Mouse (Mus musculus) heart, postnatal 0 days (tissue): Measurements from ENCODE around the gene Zfp710. TPM values are rescaled to one million over a fixed set of nuclear protein-coding genes. Genes with fewer than 3 reads are reported as not detected.

Source experiments
- ATAC-seq: fragments of 200-750 bp; cut with Nextera tagmentation; 2 replicates; pipeline ENCODE4 v1.8.0; 2017; ENCODE audit warnings: low read depth, moderate number of reproducible peaks, moderate library complexity; ENCODE audit not compliant: insufficient read depth
- DNase-seq: peaks from one replicate; pipeline ENCODE4 v3.0.0-alpha.2; 2016; ENCODE audit warnings: low spot score
- H3K27ac ChIP-seq: fragments of 300-500 bp; sonication (generic); 2 replicates; pipeline ENCODE4 v1.5.1; 2014; ENCODE audit warnings: low read depth, mild to moderate bottlenecking
- H3K27me3 ChIP-seq: fragments of 300-500 bp; sonication (generic); 2 replicates; pipeline ENCODE4 v1.6.1; 2014; ENCODE audit warnings: low read length, mixed read lengths; ENCODE audit not compliant: control insufficient read depth, insufficient read depth
- H3K36me3 ChIP-seq: fragments of 300-500 bp; sonication (generic); replicated peaks from 2 replicates; pipeline ENCODE4 v1.6.1; 2014; ENCODE audit warnings: low read length, mixed read lengths; ENCODE audit not compliant: control insufficient read depth, insufficient read depth
- H3K4me1 ChIP-seq: fragments of 300-500 bp; sonication (generic); 2 replicates; pipeline ENCODE4 v1.6.1; 2014; ENCODE audit warnings: antibody characterized with exemption; ENCODE audit not compliant: control insufficient read depth, insufficient read depth
- H3K4me2 ChIP-seq: fragments of 300-500 bp; sonication (generic); 2 replicates; pipeline ENCODE4 v1.6.1; 2014; ENCODE audit warnings: low read depth, mild to moderate bottlenecking, low read length, moderate library complexity
- H3K4me3 ChIP-seq: fragments of 300-500 bp; sonication (generic); 2 replicates; pipeline ENCODE4 v1.5.1; 2014; ENCODE audit warnings: low read depth, low read length
- H3K9ac ChIP-seq: fragments of 300-500 bp; sonication (generic); replicated peaks from 2 replicates; pipeline ENCODE4 v1.6.1; 2014; ENCODE audit warnings: low read depth, low read length, mixed read lengths
- H3K9me3 ChIP-seq: fragments of 300-500 bp; sonication (generic); replicated peaks from 2 replicates; pipeline ENCODE4 v1.6.1; 2016; ENCODE audit warnings: low read length; ENCODE audit not compliant: control insufficient read depth
- CTCF ChIP-seq: IDR thresholded peaks from 2 replicates; pipeline ENCODE4 v1.5.1; 2016; ENCODE audit warnings: antibody characterized with exemption, control low read depth, low read depth
- EP300 ChIP-seq: IDR thresholded peaks from 2 replicates; pipeline ENCODE4 v1.6.1; 2016; ENCODE audit warnings: antibody characterized with exemption, low read depth
- WGBS: fragments of 180-500 bp; shearing (Covaris S2); extraction: QIAGEN DNeasy Blood & Tissue Kit; methylation state at CpG from one replicate; pipeline ENCODE4 v1.1.7; 2014; 5-methylcytosine and 5-hydroxymethylcytosine counted together
- polyA plus RNA-seq: library from polyadenylated mRNA; unstranded; fragments of >200 nt; fragmentation: Nextera tagmentation; extraction: Ambion mirVana; gene quantifications from 2 replicates; pipeline ENCODE4 v1.2.1, GENCODE M21; 2015
- total RNA-seq: library from RNA; depleted of rRNA; stranded (reverse); fragments of >200 nt; gene quantifications from 2 replicates; pipeline ENCODE4 v1.2.3, GENCODE M21; 2014; ENCODE audit warnings: low replicate concordance

Gene Zfp710
- total and polyA plus RNA-seq, 2 experiments from 2014 or later, result 7.5 to 29.7 TPM

DNA sequence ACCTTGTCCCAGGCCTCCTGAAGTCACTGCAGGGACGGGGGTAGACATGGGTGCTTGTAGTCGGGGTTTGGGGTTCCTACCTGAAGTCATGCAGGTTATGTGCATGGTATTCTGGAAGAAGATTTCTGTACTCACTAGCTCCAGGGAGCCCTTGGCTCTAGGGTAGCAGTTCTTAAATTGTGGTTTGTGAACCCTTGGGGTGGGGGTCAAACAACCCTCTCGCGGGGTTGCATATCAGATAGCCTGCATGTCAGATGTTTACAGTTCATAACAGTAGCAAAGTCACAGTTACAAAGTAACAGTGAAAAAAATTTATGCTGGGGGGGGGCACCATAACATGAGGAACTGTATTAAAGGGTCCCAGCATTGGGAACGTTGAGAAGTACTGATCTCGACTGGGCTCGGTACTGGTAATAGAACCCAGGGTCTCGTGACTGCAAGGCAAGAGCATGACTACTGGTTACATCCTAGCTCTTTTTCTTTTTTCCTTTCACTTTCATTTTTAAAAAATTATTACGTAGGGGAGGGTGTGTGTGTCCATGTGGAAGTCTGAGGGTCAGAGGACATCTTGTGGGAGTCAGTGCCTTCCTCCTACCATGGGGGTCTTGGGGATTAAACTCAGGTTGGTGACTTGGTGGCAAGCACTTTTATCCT is 8.6 kb downstream of the Zfp710 start:
- no peak overlapping the region for H3K4me3 ChIP-seq
- peaks cover 58% of the 10 kb centered on the region for H3K4me1 ChIP-seq
- TF ChIP-seq CTCF (no peak), EP300 (no peak)
- 0 out of 2 replicates have a peak overlapping the region, but pooled peaks have one; percentile 6 for H3K27ac ChIP-seq
- no peak for DNase-seq
- no peak overlapping the region for H3K9ac ChIP-seq
- 75% methylated on average over 9 of the region's 9 CpGs for WGBS
- no peaks in the 10 kb centered on the region for H3K27me3 ChIP-seq
- ATAC-seq, result no peak
- peak overlapping the region; percentile 46 for H3K4me2 ChIP-seq
- no peaks in the 10 kb centered on the region for H3K9me3 ChIP-seq
- H3K36me3 ChIP-seq, result no peaks in the 10 kb centered on the region

DNA sequence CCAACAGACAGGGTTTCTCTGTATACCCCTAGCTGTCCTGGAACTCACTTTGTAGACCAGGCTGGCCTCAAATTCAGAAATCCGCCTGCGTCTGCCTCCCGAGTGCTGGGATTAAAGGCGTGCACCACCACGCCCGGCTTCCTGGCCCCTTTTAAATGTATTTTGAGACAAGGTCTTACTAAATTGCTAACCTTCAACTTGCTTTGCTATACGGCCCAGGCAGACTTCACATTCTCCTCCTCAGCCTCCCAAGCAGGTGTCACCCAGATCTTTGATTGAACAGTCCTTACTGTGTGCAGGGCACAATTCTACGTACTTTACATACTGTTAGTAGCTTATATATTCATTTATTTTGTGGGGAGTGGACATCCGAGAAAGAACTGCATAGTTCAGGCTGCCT is 9.2 kb downstream of the Zfp710 start:
- no peak for ATAC-seq
- H3K4me1 ChIP-seq, result peaks cover 52% of the 10 kb centered on the region

GRCm38 (mm10) chr7:80035086-80035485 is 10.5 kb downstream of the Zfp710 start:
- Histone ChIP-seq H3K4me3 (no peak overlapping the region), H3K9me3 (no peaks in the 10 kb centered on the region), H3K9ac (no peak overlapping the region), H3K4me1 (peaks cover 45% of the 10 kb centered on the region), H3K27me3 (no peaks in the 10 kb centered on the region), H3K4me2 (no peak overlapping the region), H3K27ac (peak overlapping the region; percentile 70), H3K36me3 (no peaks in the 10 kb centered on the region)
- no peak for ATAC-seq
- TF ChIP-seq CTCF, result no peak
- no peak for TF ChIP-seq EP300
- no peak for DNase-seq
- WGBS, result 61% methylated on average over 6 of the region's 6 CpGs

More for the DNA sequence above, 9.2 kb downstream of the Zfp710 start:
- no peak overlapping the region for H3K4me3 ChIP-seq
- H3K36me3 ChIP-seq, result no peaks in the 10 kb centered on the region
- no peaks in the 10 kb centered on the region for H3K9me3 ChIP-seq
- 85% methylated on average over 9 of the region's 9 CpGs for WGBS
- no peak overlapping the region for H3K27ac ChIP-seq
- no peak overlapping the region for H3K9ac ChIP-seq
- H3K4me2 ChIP-seq, result no peak overlapping the region; the same call in 1 of the 2 replicates
- DNase-seq, result no peak
- H3K27me3 ChIP-seq, result no peaks in the 10 kb centered on the region
- TF ChIP-seq CTCF (no peak), EP300 (no peak)

GRCm38 (mm10) chr7:80035748-80036147 is 11.1 kb downstream of the Zfp710 start:
- Histone ChIP-seq H3K36me3 (no peaks in the 10 kb centered on the region), H3K4me1 (peaks cover 45% of the 10 kb centered on the region), H3K27me3 (no peaks in the 10 kb centered on the region), H3K4me2 (no peak overlapping the region), H3K9ac (no peak overlapping the region), H3K9me3 (no peaks in the 10 kb centered on the region), H3K27ac (peak overlapping the region; percentile 70), H3K4me3 (no peak overlapping the region)
- DNase-seq, result peak; percentile 51
- no peak for TF ChIP-seq EP300
- no peak for TF ChIP-seq CTCF
- WGBS, result 12% methylated on average over 4 of the region's 4 CpGs
- peak; percentile 66 for ATAC-seq

DNA sequence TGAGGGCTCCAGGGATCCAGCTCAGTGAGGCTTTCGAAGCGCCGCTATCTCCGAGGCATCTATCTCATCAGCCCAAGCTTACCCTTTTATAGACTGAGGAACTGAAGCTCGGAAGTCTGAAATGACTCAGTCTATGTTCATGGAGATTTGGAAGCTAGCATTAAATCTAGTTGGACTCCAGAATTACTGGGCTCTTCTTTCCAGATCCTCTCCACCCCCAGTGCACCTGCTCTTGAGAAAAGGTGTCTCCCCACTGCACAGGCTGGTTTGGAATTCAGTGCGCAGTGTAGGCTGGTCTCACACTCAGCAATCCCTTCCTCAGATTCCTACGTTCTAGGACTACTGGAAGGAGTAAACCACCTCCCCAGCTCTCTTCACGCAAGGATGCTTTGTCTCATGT is 15.1 kb downstream of the Zfp710 start:
- no peak for DNase-seq
- ATAC-seq, result no peak
- H3K9me3 ChIP-seq, result no peaks in the 10 kb centered on the region
- WGBS, result 88% methylated on average over 8 of the region's 8 CpGs
- peaks cover 20% of the 10 kb centered on the region for H3K4me1 ChIP-seq
- no peak overlapping the region for H3K9ac ChIP-seq
- H3K27me3 ChIP-seq, result no peaks in the 10 kb centered on the region
- no peak for TF ChIP-seq CTCF
- TF ChIP-seq EP300, result no peak
- no peak overlapping the region for H3K27ac ChIP-seq
- H3K4me3 ChIP-seq, result no peak overlapping the region
- no peaks in the 10 kb centered on the region for H3K36me3 ChIP-seq
- H3K4me2 ChIP-seq, result no peak overlapping the region

GRCm38 (mm10) chr7:80044170-80044569 is 19.6 kb downstream of the Zfp710 start:
- WGBS, result 47% methylated on average over 7 of the region's 7 CpGs
- peak; percentile 37 for DNase-seq

More at GRCm38 (mm10) chr7:80044170-80044569, 19.6 kb downstream of the Zfp710 start:
- H3K4me3 ChIP-seq, result no peak overlapping the region
- peak; percentile 79 for ATAC-seq
- no peaks in the 10 kb centered on the region for H3K9me3 ChIP-seq
- TF ChIP-seq EP300, result peak; percentile 82
- no peak for TF ChIP-seq CTCF
- H3K27ac ChIP-seq, result peak overlapping the region; percentile 68
- no peak overlapping the region for H3K4me2 ChIP-seq
- no peaks in the 10 kb centered on the region for H3K27me3 ChIP-seq
- H3K36me3 ChIP-seq, result no peaks in the 10 kb centered on the region
- H3K9ac ChIP-seq, result no peak overlapping the region
- H3K4me1 ChIP-seq, result 0 out of 2 replicates have a peak, but pooled peaks cover 6% of the 10 kb centered on the region
